In genomic region chr7:44973415-44974130, GRCm38 (mm10) we compare ENCODE assay signal across 10 mouse cellular contexts. TPM values are rescaled to one million over a fixed set of nuclear protein-coding genes. Genes with fewer than 3 reads are reported as not detected.
DNase-seq lines count a peak whose midpoint lies in the region; ATAC-seq and TF ChIP-seq lines count a peak whose summit lies in the region.
"Had no signal": no experiment of that assay in that cellular context is flagged by ENCODE, and none has a peak within 500 bp of the region (broad histone marks: within the 10 kb centered on the region; RNA-seq: fewer than 3 reads in every experiment).

No protein-coding gene starts in this region.

- no peak for DNase-seq in heart, embryonic 10.5 days (ENCODE audit: low spot score)
- DNase-seq in heart, adult 8-10 months (ENCODE audit: low spot score): no peak
- peak; percentile 28 for DNase-seq in MN1 (ENCODE audit: low spot score)
- DNase-seq in hindbrain, embryonic 11.5 days (ENCODE audit: low spot score): no peak
- no peak for DNase-seq in thymus, postnatal 4 days
- no peak for DNase-seq in adrenal gland, adult 18-20 months (ENCODE audit: low spot score in 2 of 2)
- DNase-seq in thymus, adult 2 months: no peak

- no peak for TF ChIP-seq CTCF in thymus, adult 2 months (IDR thresholded peaks at IDR 0.05; ENCODE audit: borderline replicate concordance, control insufficient read depth, extremely low read depth, insufficient read depth, low read length, poor library complexity)

- H3K4me2 ChIP-seq in hindbrain, embryonic 11.5 days (replicated peaks; ENCODE audit: low read depth, low read length): peak overlapping the region; percentile 47
- peak overlapping the region; percentile 82 for H3K4me2 ChIP-seq in midbrain, embryonic 12.5 days (replicated peaks)

- H3K9me3 ChIP-seq in heart, embryonic 10.5 days: no peaks in the 10 kb centered on the region
- H3K9me3 ChIP-seq in hindbrain, embryonic 11.5 days (ENCODE audit: control insufficient read depth, low read length): no peaks in the 10 kb centered on the region
- H3K9me3 ChIP-seq in midbrain, embryonic 12.5 days: no peaks in the 10 kb centered on the region

- H3K27ac ChIP-seq in heart, embryonic 10.5 days: peak overlapping the region; percentile 62
- peak overlapping the region; percentile 70 for H3K27ac ChIP-seq in hindbrain, embryonic 11.5 days (ENCODE audit: low read depth, low read length)
- peak overlapping the region; percentile 95 for H3K27ac ChIP-seq in midbrain, embryonic 12.5 days (replicated peaks)
- H3K27ac ChIP-seq in thymus, adult 2 months (ENCODE audit: control insufficient read depth, insufficient read depth, low read length): no peak overlapping the region

- H3K9ac ChIP-seq in hindbrain, embryonic 11.5 days (ENCODE audit: low read depth, low read length): peak overlapping the region; percentile 74
- peak overlapping the region; percentile 66 for H3K9ac ChIP-seq in midbrain, embryonic 12.5 days (replicated peaks)

- peaks cover 35% of the 10 kb centered on the region for H3K36me3 ChIP-seq in heart, embryonic 10.5 days
- H3K36me3 ChIP-seq in hindbrain, embryonic 11.5 days (ENCODE audit: control insufficient read depth, insufficient read depth, low read length): peaks cover 18% of the 10 kb centered on the region
- H3K36me3 ChIP-seq in midbrain, embryonic 12.5 days: peaks cover 35% of the 10 kb centered on the region
- peaks cover 14% of the 10 kb centered on the region for H3K36me3 ChIP-seq in thymus, adult 2 months (ENCODE audit: control insufficient read depth, insufficient read depth, low read length)

- H3K4me3 ChIP-seq in heart, embryonic 10.5 days: peak overlapping the region; percentile 53
- H3K4me3 ChIP-seq in hindbrain, embryonic 11.5 days (ENCODE audit: low read depth, low read length): peak overlapping the region; percentile 29
- peak overlapping the region; percentile 51 for H3K4me3 ChIP-seq in midbrain, embryonic 12.5 days
- H3K4me3 ChIP-seq in thymus, adult 2 months (ENCODE audit: control insufficient read depth, insufficient read depth, low read length): no peak overlapping the region

- TF ChIP-seq POLR2A in thymus, adult 2 months (IDR thresholded peaks at IDR 0.05; ENCODE audit: control insufficient read depth, extremely low read depth, insufficient read depth, low read length, poor library complexity): no peak

- peaks cover 40% of the 10 kb centered on the region for H3K4me1 ChIP-seq in heart, embryonic 10.5 days
- peaks cover 4% of the 10 kb centered on the region for H3K4me1 ChIP-seq in hindbrain, embryonic 11.5 days (replicated peaks; ENCODE audit: control insufficient read depth, insufficient read depth, low read length)
- peaks cover 36% of the 10 kb centered on the region for H3K4me1 ChIP-seq in midbrain, embryonic 12.5 days
- H3K4me1 ChIP-seq in thymus, adult 2 months (replicated peaks; ENCODE audit: control insufficient read depth, insufficient read depth, low read length): peaks cover 13% of the 10 kb centered on the region

- H3K27me3 ChIP-seq in heart, embryonic 10.5 days (ENCODE audit: insufficient read depth, poor library complexity, severe bottlenecking): no peaks in the 10 kb centered on the region
- H3K27me3 ChIP-seq in hindbrain, embryonic 11.5 days (ENCODE audit: control insufficient read depth, insufficient read depth, low read length): no peaks in the 10 kb centered on the region
- no peaks in the 10 kb centered on the region for H3K27me3 ChIP-seq in midbrain, embryonic 12.5 days
- H3K27me3 ChIP-seq in thymus, adult 2 months (ENCODE audit: control insufficient read depth, insufficient read depth, low read length): no peaks in the 10 kb centered on the region; the same call in 1 of the 2 replicates

- WGBS in heart, embryonic 10.5 days: 42% methylated on average over 14 of the region's 14 CpGs
- WGBS in hindbrain, embryonic 11.5 days: 41% methylated on average over 14 of the region's 14 CpGs
- 33% methylated on average over 14 of the region's 14 CpGs for WGBS in midbrain, embryonic 12.5 days
- WGBS in thymus, adult 2 months: 69% methylated on average over 14 of the region's 14 CpGs

- no peak for ATAC-seq in hindbrain, embryonic 11.5 days (ENCODE audit: low FRiP score)
- ATAC-seq in midbrain, embryonic 12.5 days (ENCODE audit: low FRiP score, low read depth): no peak

RNA-seq across cellular contexts. Expression of gene Cpt1c, which starts 1.1 kb away (rescaled TPM):
- 11.7 and 19.1 TPM in 2 replicates for polyA plus RNA-seq in heart, embryonic 10.5 days (2016; fragmentation: Nextera tagmentation; extraction: Ambion mirVana)
- total RNA-seq in heart, adult 8-10 months (2022): 1 to 10 TPM; 1.4 to 2.7 (median 1.8) TPM
- polyA plus RNA-seq in hindbrain, embryonic 11.5 days (2014; fragmentation: Nextera tagmentation; extraction: Ambion mirVana): 23.4 and 23.5 TPM in 2 replicates
- polyA plus RNA-seq in midbrain, embryonic 12.5 days (2016; fragmentation: Nextera tagmentation; extraction: Ambion mirVana): 40.6 and 43.7 TPM in 2 replicates
- total RNA-seq in adrenal gland, adult 18-20 months (2021): 10 to 100 TPM in 1 of 2 experiments, 1 to 10 TPM in 1; 9.3 to 12.8 TPM
- 4.4 and 6.8 TPM in 2 replicates for polyA plus RNA-seq in thymus, adult 2 months (2012; rRNA removed)

RNA-seq across cellular contexts. Expression of gene Prmt1, which starts 12.8 kb away (rescaled TPM):
- polyA plus RNA-seq in heart, embryonic 10.5 days (2016; fragmentation: Nextera tagmentation; extraction: Ambion mirVana): 563 and 740 TPM in 2 replicates
- 100 to 1,000 TPM in 2 of 4 experiments, 10 to 100 TPM in 2; 88.3 to 107 (median 102) TPM for total RNA-seq in heart, adult 8-10 months (2022)
- 249 and 259 TPM in 2 replicates for polyA plus RNA-seq in hindbrain, embryonic 11.5 days (2014; fragmentation: Nextera tagmentation; extraction: Ambion mirVana)
- polyA plus RNA-seq in midbrain, embryonic 12.5 days (2016; fragmentation: Nextera tagmentation; extraction: Ambion mirVana): 643 and 658 TPM in 2 replicates
- 100 to 1,000 TPM; 203 to 216 TPM for total RNA-seq in adrenal gland, adult 18-20 months (2021)
- 242 and 260 TPM in 2 replicates for polyA plus RNA-seq in thymus, adult 2 months (2012; rRNA removed)

RNA-seq across cellular contexts. Expression of gene Irf3, which starts 23.9 kb away (rescaled TPM):
- 61.8 and 71.1 TPM in 2 replicates for polyA plus RNA-seq in heart, embryonic 10.5 days (2016; fragmentation: Nextera tagmentation; extraction: Ambion mirVana)
- total RNA-seq in heart, adult 8-10 months (2022): 10 to 100 TPM; 23.2 to 31.9 (median 27.0) TPM
- 59.6 and 63.9 TPM in 2 replicates for polyA plus RNA-seq in hindbrain, embryonic 11.5 days (2014; fragmentation: Nextera tagmentation; extraction: Ambion mirVana)
- polyA plus RNA-seq in midbrain, embryonic 12.5 days (2016; fragmentation: Nextera tagmentation; extraction: Ambion mirVana): 66.7 and 70.6 TPM in 2 replicates
- total RNA-seq in adrenal gland, adult 18-20 months (2021): 100 to 1,000 TPM; 128 to 131 TPM
- polyA plus RNA-seq in thymus, adult 2 months (2012; rRNA removed): 227 and 277 TPM in 2 replicates

RNA-seq across cellular contexts. Expression of gene Bcl2l12, which starts 24.9 kb away (rescaled TPM):
- polyA plus RNA-seq in heart, embryonic 10.5 days (2016; fragmentation: Nextera tagmentation; extraction: Ambion mirVana): 44.9 and 57.9 TPM in 2 replicates
- 10 to 100 TPM in 3 of 4 experiments, 1 to 10 TPM in 1; 8.6 to 13.5 (median 11.0) TPM for total RNA-seq in heart, adult 8-10 months (2022)
- polyA plus RNA-seq in hindbrain, embryonic 11.5 days (2014; fragmentation: Nextera tagmentation; extraction: Ambion mirVana): 54.2 and 56.8 TPM in 2 replicates
- polyA plus RNA-seq in midbrain, embryonic 12.5 days (2016; fragmentation: Nextera tagmentation; extraction: Ambion mirVana): 50.5 and 54.7 TPM in 2 replicates
- 10 to 100 TPM; 13.9 to 14.2 TPM for total RNA-seq in adrenal gland, adult 18-20 months (2021)
- 85.6 and 87.4 TPM in 2 replicates for polyA plus RNA-seq in thymus, adult 2 months (2012; rRNA removed)

RNA-seq across cellular contexts. Expression of gene Tsks, which starts 30.6 kb away (rescaled TPM):
- polyA plus RNA-seq in heart, embryonic 10.5 days (2016; fragmentation: Nextera tagmentation; extraction: Ambion mirVana): 0.25 TPM in 1 of 2 replicates, not detected in the other
- total RNA-seq in heart, adult 8-10 months (2022): not detected
- 0.09 and 0.14 TPM in 2 replicates for polyA plus RNA-seq in hindbrain, embryonic 11.5 days (2014; fragmentation: Nextera tagmentation; extraction: Ambion mirVana)
- polyA plus RNA-seq in midbrain, embryonic 12.5 days (2016; fragmentation: Nextera tagmentation; extraction: Ambion mirVana): 0.20 TPM in 1 of 2 replicates, not detected in the other
- not detected for total RNA-seq in adrenal gland, adult 18-20 months (2021)
- polyA plus RNA-seq in thymus, adult 2 months (2012; rRNA removed): 0.29 and 1.0 TPM in 2 replicates
- total RNA-seq: common myeloid progenitor, adult 5-6 weeks; liver, adult 2 months had no signal
